Mouse (Mus musculus): ENCODE data around the gene Dock1. TPM values are rescaled to one million over a fixed set of nuclear protein-coding genes. Genes with fewer than 3 reads are reported as not detected.

The Dock1 gene
- total and polyA plus RNA-seq, 3 experiments: not detected

GRCm38 (mm10) chr7:134748376-134748775 is 77.9 kb downstream of the Dock1 start:
- Histone ChIP-seq H3K9me3 (replicated peaks; ENCODE audit: low read length) (peaks cover 86% of the 10 kb centered on the region), H3K79me2 (replicated peaks; ENCODE audit: control insufficient read depth, extremely low read depth, insufficient read depth, poor library complexity, severe bottlenecking) (no peaks in the 10 kb centered on the region), H3K4me2 (ENCODE audit: insufficient read depth, low read depth, poor library complexity, severe bottlenecking) (no peak overlapping the region), H3K27me3 (replicated peaks) (no peaks in the 10 kb centered on the region), H3K36me3 (replicated peaks in 1 of 2; ENCODE audit: control insufficient read depth in 1 of 2, insufficient read depth in 1 of 2, low read length in 1 of 2) (no peaks in the 10 kb centered on the region), H3K27ac (ENCODE audit: insufficient read depth, low read depth) (no peak overlapping the region), H3K4me3 (replicated peaks in 1 of 3; ENCODE audit: low read depth in 2 of 3, low read length in 2 of 3, poor library complexity in 1 of 3) (no peak overlapping the region), H3K4me1 (ENCODE audit: control insufficient read depth in 1 of 2, insufficient read depth in 2 of 2) (no peaks in the 10 kb centered on the region), H3K9ac (ENCODE audit: insufficient read depth, low read depth) (no peak overlapping the region)
- TF ChIP-seq ZNF384 (IDR thresholded peaks at IDR 0.05; ENCODE audit: low read depth, low read length) (no peak), MAZ (IDR thresholded peaks at IDR 0.05; ENCODE audit: low read depth, low read length) (no peak), BHLHE40 (IDR thresholded peaks at IDR 0.05; ENCODE audit: low read depth, low read length) (no peak), ZKSCAN1 (IDR thresholded peaks at IDR 0.05; ENCODE audit: borderline replicate concordance, low read depth, low read length) (no peak), JUND (conservative IDR thresholded peaks at IDR 0.05; ENCODE audit: low read depth, low read length) (no peak)
- in situ Hi-C loops (cut with MboI; ENCODE audit: low pct_ligation_motif_present, low pct_unique_long_range_greater_than_20kb, low sequenced_read_pairs): no loop called here
- DNase-seq (ENCODE audit: extremely low read depth): no peak
- dilution Hi-C loops (cut with MboI; ENCODE audit: extremely low pct_ligation_motif_present, extremely low pct_unique_long_range_greater_than_20kb, low sequenced_read_pairs): no loop called here

DNA sequence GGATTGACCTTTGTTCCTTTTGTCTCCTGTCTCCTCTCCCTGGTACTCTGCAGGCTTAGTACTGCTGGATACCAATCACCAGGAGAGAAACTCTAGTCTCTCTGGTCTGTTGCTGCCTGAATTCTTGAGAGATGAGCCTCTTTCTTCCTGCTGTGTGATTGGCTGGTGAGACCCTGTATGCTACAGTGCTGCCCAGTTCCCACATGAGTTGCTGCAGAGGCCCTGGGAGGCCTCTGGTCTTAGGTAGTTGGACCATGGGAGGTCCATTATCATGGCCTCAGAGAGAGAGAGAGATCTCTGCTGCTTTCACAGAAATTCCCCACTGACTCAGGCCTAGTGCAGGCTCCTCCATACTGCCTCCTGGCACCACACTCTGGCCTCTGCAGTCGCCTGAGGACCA is 79.2 kb downstream of the Dock1 start:
- Histone ChIP-seq H3K9me3 (replicated peaks; ENCODE audit: low read length) (peaks cover 83% of the 10 kb centered on the region), H3K27me3 (replicated peaks) (no peaks in the 10 kb centered on the region), H3K36me3 (replicated peaks in 1 of 2; ENCODE audit: control insufficient read depth in 1 of 2, insufficient read depth in 1 of 2, low read length in 1 of 2) (no peaks in the 10 kb centered on the region), H3K9ac (ENCODE audit: insufficient read depth, low read depth) (no peak overlapping the region), H3K27ac (ENCODE audit: insufficient read depth, low read depth) (no peak overlapping the region), H3K79me2 (replicated peaks; ENCODE audit: control insufficient read depth, extremely low read depth, insufficient read depth, poor library complexity, severe bottlenecking) (no peaks in the 10 kb centered on the region), H3K4me3 (replicated peaks in 1 of 3; ENCODE audit: low read depth in 2 of 3, low read length in 2 of 3, poor library complexity in 1 of 3) (no peak overlapping the region), H3K4me2 (ENCODE audit: insufficient read depth, low read depth, poor library complexity, severe bottlenecking) (no peak overlapping the region), H3K4me1 (ENCODE audit: control insufficient read depth in 1 of 2, insufficient read depth in 2 of 2) (no peaks in the 10 kb centered on the region)
- dilution Hi-C loops (cut with MboI; ENCODE audit: extremely low pct_ligation_motif_present, extremely low pct_unique_long_range_greater_than_20kb, low sequenced_read_pairs) (no loop called here), in situ Hi-C loops (cut with MboI; ENCODE audit: low pct_ligation_motif_present, low pct_unique_long_range_greater_than_20kb, low sequenced_read_pairs) (no loop called here)
- TF ChIP-seq POLR2A (IDR thresholded peaks at IDR 0.05; ENCODE audit: low read depth, low read length) (no peak), MAFK (IDR thresholded peaks at IDR 0.05; ENCODE audit: insufficient replicate concordance, low read length) (no peak), NRF1 (IDR thresholded peaks at IDR 0.05; ENCODE audit: low read depth, low read length) (no peak), E2F4 (IDR thresholded peaks at IDR 0.05; ENCODE audit: insufficient replicate concordance, low read depth, low read length) (no peak), ZMIZ1 (IDR thresholded peaks at IDR 0.05; ENCODE audit: low read depth, low read length) (no peak), MEF2A (IDR thresholded peaks at IDR 0.05; ENCODE audit: borderline replicate concordance, low read depth, low read length) (no peak), UBTF (IDR thresholded peaks at IDR 0.05; ENCODE audit: low read depth, low read length) (no peak), ZC3H11A (IDR thresholded peaks at IDR 0.05; ENCODE audit: low read depth, low read length) (no peak), HCFC1 (IDR thresholded peaks at IDR 0.05; ENCODE audit: low read depth, low read length) (no peak), CTCF (conservative IDR thresholded peaks at IDR 0.05 in 1 of 2, IDR thresholded peaks at IDR 0.05 in 1 of 2; ENCODE audit: low read depth in 2 of 2, low read length in 2 of 2) (no peak), ELF1 (IDR thresholded peaks at IDR 0.05; ENCODE audit: low read depth, low read length) (no peak), JUND (conservative IDR thresholded peaks at IDR 0.05; ENCODE audit: low read depth, low read length) (no peak), EP300 (IDR thresholded peaks at IDR 0.05; ENCODE audit: low read length) (no peak), IRF4 (IDR thresholded peaks at IDR 0.05; ENCODE audit: low read depth, low read length) (no peak), MXI1 (IDR thresholded peaks at IDR 0.05; ENCODE audit: low read depth, low read length) (no peak), USF1 (IDR thresholded peaks at IDR 0.05; ENCODE audit: low read depth, low read length) (no peak), GABPA (IDR thresholded peaks at IDR 0.05; ENCODE audit: insufficient replicate concordance, low read depth, low read length) (no peak), SMC3 (IDR thresholded peaks at IDR 0.05; ENCODE audit: low read depth, low read length) (no peak)
- DNase-seq (ENCODE audit: extremely low read depth): no peak

Data from CH12.LX (cell line).